Mouse (Mus musculus) cerebellum, adult (tissue): ENCODE data around the gene Catsper2.
"Not testable (repeated sequence)": the region's sequence is repeated elsewhere in the genome, so short reads cannot be mapped to it uniquely, and the experiment has no call there.

Experiments used
- ATAC-seq: cut with Nextera tagmentation; 2 replicates; pipeline ENCODE4 v1.9.2; 2017; ENCODE audit warnings: mild to moderate bottlenecking, moderate library complexity, mixed read lengths; ENCODE audit not compliant: insufficient number of reproducible peaks, low FRiP score, low TSS enrichment

Gene Catsper2

DNA sequence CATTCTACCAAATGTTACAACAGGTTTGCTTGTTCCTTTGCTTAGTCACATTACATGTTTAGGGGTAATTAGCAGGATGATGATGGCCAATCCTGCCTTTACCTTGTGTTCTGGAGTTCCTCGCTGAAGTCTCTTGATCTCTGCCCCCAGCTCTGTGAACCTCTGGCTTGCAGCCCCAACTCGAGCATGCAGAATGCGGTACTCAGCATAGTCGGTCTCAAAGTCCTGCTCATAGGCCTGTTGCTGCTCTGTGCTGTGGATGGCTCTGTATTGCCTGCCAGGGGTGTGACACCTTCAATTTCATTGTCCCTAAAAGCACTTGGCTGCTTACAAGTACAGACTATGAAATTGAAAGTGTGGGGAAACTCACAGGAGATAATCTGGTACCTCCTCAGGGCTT, 26.2 kb upstream of the Catsper2 start:
- no peak for ATAC-seq

GRCm38 (mm10) chr2:121434854-121435253, 21.3 kb upstream of the Catsper2 start:
- no peak for ATAC-seq

DNA sequence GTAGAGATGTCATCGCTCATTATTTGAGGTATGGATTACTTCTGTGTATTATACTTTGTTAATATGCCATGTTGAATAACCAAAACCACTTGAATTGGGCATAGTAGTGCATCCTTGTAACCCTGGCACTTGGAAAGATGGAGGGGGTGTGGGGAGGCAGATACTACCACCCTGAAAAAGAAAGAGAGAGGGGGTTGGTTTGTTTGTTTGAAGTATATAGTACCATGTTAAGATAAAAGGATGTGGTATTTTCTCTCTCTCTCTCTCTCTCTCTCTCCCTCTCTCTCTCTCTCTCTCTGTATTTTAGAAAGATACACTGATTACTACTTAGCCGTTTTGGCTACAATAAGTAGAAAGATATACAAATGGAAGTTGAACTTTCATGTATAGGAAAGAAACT, 12.3 kb upstream of the Catsper2 start:
- no peak for ATAC-seq

- no peak for ATAC-seq
Observed at GRCm38 (mm10) chr2:121423166-121423565, 9.6 kb upstream of the Catsper2 start.

DNA sequence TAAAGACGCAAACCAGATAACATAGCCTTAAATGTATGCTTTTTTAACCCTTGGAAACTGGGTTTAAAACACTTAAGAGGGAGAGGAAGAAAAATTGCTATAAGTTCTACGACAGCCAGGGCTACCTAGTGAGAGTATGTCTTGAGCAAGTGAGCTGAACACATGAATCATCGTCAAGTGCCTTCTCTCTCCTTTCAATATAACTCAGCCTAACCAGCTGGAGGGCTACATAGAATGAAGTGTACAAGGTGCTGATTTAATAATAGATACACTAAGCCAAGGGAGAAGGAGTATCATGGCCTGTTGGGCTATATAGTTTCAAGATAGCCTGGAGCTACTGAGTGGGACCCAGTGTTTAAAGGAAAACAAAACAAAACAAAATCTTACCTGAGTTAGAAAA, 4.9 kb upstream of the Catsper2 start:
- ATAC-seq: no peak

- ATAC-seq: no peak
Observed at GRCm38 (mm10) chr2:121416356-121416755, 2.8 kb upstream of the Catsper2 start.

DNA sequence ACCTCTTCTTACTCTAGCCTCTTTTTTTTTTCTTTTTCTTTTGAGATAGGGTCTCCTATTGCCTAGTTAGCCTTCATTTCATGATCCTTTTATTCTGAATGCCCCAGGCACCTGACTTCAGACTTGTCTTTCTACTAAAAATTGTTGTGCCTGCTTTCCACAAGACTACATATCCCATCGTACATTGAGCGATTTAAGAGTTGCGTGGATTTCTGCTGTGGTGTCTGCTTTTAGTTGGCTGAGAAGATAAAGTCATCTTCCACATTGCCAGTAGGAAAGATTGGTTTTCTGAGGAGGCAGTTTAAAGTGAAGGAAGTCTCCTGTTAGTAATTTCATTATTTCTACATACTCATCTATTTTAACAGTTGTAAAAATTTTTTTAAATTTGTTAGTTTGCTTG, 2.0 kb upstream of the Catsper2 start:
- no peak for ATAC-seq

GRCm38 (mm10) chr2:121415103-121415502, 1.5 kb upstream of the Catsper2 start:
- no peak for ATAC-seq

- ATAC-seq: peak; percentile 23
Observed at GRCm38 (mm10) chr2:121414139-121414685, 620 bp upstream of the Catsper2 start.

- peak; percentile 23; the same call in 1 of the 2 replicates for ATAC-seq
Observed at GRCm38 (mm10) chr2:121412843-121413386, 677 bp downstream of the Catsper2 start.

- no peak for ATAC-seq
Observed at GRCm38 (mm10) chr2:121408160-121408559, 5.4 kb downstream of the Catsper2 start.

GRCm38 (mm10) chr2:121403296-121403695, 10.3 kb downstream of the Catsper2 start:
- ATAC-seq: no peak

DNA sequence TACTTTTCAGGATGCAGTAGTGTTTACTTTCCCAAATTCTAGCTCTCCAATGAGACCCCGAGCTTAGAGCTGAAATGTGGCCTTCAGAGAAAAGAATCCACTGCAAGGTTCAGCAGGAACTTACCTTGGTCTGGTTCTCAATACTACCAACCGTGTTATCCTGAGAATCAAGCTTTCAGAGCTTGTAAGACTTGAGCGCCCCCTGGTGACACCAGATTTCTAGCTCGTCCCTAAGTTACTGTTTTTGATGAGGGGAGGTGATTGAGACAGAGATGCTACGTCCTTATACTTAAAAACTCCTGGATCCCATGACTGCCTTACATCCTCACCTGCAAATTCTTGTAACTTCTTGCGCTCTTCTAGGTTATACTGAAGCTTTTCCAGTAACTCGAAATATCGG, 17.0 kb downstream of the Catsper2 start:
- peak; percentile 45; the same call in 1 of the 2 replicates for ATAC-seq

DNA sequence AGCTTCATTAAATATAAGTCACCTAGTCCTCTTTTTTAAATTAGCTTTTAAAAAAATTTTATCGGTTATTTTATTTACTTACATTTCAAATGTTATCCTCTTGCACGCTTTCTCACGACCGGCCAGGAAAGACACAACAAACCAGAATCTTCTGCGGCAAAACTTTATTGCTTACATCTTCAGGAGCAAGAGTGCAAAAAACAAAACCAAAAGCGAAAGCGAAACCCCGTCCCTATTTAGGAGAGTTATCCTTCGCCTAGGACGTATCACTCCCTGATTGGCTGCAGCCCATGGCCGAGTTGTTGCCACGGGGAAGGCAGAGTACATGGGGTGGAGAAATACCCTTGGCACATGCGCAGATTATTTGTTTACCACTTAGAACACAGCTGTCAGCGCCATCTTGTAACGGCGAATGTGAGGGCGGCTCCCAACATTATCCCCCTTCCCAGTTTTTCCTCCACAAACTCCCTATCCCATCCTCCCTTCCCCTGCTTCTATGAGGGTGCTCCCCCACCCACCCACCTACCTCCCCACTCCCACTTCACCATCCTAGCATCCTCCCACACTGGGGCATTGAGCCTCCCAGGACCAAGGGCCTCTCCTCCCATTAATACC, 26.5 kb downstream of the Catsper2 start, which contains the start of gene Strc:
Strc (minus strand) TSS at position 208 of the 615 bp plus-strand sequence.
- ATAC-seq: not testable (repeated sequence)

DNA sequence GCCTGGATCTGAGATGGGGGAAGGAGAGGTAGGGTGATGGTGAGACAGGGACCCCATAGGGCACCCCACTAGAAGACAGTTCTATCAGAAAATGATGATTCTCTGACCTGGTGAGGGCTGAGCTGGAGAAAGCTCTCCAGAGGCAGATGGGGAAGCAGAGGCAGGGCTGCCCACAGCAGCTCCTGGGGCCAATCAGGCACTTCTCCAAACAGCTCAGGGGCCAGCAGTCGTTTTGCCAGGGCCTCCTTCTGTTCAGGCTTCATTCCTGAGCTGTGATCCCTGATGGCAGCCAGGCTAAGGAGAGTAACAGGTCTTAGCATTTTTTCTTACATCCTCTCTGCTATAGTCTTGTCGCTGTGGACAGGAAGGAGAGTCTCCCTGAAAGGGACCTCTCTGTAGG, 38.8 kb downstream of the Catsper2 start:
- ATAC-seq: no peak

GRCm38 (mm10) chr2:121372266-121372665, 41.3 kb downstream of the Catsper2 start:
- no peak for ATAC-seq

DNA sequence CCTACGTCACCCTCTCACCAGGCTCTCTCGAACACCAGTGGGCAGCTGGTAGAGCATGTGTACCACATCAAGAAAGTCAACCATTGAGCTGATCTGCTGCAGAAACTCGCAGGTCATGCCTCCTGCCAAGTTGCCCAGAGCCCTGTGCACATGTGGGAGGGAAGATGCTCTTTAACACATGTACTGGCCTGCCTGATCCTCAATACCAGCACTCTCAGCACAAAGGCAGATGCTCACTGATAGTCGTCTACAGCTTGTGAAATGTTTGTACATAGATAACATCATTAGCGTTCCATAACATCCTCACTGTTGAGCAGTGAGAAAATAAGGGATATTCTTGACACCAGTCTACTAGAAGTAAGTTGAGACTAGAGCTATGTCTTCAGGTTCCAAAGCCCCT, 42.7 kb downstream of the Catsper2 start:
- ATAC-seq: no peak

DNA sequence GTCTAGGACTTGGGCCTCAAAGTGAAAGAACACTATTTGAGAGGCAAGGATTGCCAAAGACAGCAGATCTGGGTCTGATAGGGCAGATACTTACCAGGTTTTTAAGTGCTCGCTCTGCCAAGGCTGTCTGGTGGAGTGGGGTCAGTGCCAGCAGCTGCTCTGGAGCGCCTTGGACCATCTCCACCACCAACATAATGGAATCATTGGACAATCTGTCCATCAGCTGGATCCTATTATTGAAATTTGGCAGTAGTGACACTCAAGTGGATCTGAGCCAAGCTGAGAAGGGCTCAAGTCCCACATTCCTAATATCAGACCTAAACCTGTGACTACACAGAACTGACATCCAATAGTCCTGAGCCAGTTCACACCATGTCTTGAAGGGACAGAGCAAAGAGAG, 44.8 kb downstream of the Catsper2 start:
- ATAC-seq: no peak

DNA sequence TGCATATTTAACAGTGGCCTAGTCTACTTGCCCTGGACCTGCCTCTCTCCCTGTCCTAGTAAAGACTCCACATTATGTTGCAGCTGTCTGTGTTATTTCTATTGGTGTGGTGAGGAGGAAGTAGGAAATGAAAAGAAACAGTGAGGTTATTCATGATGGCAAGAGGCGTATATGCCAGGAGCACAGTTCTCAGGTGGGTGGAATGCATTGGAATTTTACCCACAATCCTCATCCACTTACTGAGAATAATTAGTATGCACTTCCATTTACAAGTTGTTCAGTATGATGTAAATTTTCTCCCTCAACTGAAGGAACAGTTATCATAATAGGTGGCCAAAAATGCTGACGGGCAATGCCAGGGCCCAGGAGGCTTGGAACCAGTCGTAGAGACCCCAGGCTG, 49.9 kb downstream of the Catsper2 start:
- ATAC-seq: no peak

- no peak for ATAC-seq
Observed at GRCm38 (mm10) chr2:121359461-121359860, 54.1 kb downstream of the Catsper2 start.

GRCm38 (mm10) chr2:121358381-121358780, 55.2 kb downstream of the Catsper2 start:
- peak; percentile 82 for ATAC-seq

DNA sequence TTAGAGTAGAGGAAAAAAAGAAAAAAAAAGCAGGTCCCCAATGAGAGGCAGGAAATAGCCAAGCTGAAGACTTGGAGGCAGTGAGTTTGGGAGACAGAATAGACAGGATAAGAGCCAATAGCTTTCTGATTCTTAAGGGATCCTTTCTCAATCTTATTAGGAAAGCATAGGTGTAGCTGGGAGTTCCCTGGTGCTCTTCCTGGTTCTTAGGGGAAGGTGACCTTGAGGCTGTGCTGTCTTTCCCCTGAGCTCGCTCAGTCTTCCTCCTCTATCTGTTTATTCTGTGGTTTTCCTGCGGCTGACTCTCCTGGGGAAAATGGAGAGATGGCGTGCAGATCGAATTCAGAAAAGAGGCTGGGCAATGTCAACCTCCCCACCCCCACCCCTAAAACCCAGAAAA, 55.6 kb downstream of the Catsper2 start:
- no peak for ATAC-seq
